Mouse (Mus musculus): ENCODE data around the gene Hcar1.

The Hcar1 gene

DNA sequence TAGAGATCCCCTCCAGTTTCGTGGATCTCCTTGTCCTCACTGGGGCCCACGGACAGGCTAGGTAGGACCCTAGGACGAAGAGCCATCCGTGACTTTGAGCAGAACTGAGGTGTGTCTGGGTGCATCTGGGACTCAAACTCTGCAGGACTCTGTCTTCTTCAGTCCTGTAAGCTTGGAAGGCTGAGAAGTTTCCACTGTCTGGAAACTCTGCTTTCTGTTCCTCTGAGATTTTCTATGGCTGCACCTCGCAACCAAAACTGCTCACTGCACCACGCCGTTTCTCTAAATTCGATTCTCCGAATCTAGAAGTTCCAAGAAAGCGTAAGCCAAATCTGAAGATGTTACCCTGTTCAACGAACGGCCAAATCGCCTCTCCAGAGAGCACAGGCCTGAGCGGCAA lies 15.9 kb downstream of the Hcar1 start:
- DNase-seq (ENCODE audit: low spot score) = no peak

GRCm38 (mm10) chr5:123862374-123863350 lies 17.2 kb downstream of the Hcar1 start:
- no peak for DNase-seq (ENCODE audit: low spot score)

- DNase-seq (ENCODE audit: low spot score) = no peak
Measured at GRCm38 (mm10) chr5:123858798-123859197, 21.0 kb downstream of the Hcar1 start.

DNA sequence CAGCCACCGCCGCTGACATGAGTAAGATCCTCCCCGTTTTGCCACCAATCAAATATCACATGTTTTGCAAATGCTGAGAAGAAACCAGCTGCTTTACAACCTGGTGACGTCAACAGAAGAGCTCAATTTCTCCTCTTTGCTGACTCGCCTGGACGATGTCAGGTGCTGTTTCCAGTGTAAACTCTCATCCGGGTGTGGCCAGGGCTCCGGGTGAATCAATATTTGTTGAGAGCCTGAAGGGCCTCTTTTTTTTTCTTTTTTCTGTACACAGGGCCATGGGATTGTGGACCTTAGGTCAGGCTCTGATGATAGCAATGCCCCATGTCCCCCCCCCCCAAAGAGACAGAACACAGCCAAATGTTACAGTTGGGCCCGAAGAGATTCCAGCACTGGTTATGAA lies 25.3 kb downstream of the Hcar1 start:
- DNase-seq (ENCODE audit: low spot score) = no peak

DNA sequence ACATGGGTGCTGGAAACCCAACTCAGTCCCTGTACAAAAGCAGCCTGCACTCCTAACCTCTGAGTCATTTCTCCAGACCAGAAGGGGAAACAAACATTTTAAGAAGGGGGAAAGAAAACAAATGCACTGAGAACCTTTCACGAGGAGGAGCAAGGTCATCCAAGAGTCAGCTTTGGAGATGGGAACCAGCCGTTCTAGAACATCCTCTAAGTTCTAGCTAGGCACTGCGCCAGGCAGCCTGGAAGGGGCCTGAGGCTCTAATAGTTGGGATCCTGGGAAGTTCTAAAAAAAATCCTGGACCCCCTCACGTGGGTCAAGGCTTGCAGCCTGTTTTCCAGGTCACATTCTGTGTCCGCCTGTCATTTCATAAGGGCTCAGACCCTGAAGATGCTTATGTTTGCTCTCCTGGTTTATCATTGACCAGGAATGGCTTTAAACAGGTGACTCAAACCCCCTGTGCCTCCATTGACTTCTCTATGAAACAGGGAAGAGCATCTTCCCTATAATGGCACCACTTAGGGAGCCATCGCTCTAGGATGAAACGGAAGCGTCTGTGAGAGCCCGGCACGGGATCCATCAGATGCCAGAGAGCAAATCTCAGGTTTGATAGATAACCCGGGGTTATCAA lies 25.8 kb downstream of the Hcar1 start:
- no peak for DNase-seq (ENCODE audit: low spot score)

DNA sequence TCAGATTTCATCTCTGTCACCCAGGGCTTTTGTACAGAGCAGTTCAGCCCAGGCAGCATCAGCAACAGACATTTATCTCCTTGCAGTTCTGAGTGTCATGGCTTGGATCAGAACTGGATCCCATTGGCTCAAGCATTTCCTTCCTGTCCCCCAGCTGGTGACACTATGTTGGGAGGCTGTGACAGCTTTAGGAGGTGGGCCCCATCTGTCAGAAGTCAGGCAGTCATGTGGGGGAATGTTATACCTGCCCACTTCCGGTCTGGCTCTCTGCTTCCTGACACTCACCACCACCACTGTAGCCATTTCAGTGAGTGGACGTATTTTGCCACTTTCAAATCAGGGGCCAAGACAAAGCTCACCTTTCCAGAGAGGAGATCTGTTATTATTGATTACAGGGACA lies 28.4 kb downstream of the Hcar1 start:
- no peak for DNase-seq (ENCODE audit: low spot score)

- DNase-seq (ENCODE audit: low spot score) = no peak
Measured at GRCm38 (mm10) chr5:123844316-123844715, 35.5 kb downstream of the Hcar1 start.

DNA sequence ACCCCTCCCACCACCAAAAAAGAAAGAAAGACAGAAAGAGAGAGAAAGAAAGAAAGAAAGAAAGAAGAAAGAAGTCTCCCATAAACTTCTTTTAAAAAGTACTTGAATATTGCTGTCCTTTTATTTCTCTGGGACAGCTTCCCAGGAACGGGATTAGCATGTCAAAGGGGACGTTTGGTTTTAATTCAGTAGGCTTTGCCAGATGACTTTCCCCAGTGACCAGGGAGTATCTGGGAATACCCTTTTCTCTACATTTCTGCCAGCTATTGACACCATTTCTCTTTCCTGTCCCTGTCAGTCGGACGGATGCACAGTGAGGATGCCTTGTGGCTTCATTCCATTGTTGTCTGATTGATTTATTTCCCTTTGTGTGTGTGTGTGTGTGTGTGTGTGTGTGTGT lies 36.0 kb downstream of the Hcar1 start:
- DNase-seq (ENCODE audit: low spot score) = no peak

DNA sequence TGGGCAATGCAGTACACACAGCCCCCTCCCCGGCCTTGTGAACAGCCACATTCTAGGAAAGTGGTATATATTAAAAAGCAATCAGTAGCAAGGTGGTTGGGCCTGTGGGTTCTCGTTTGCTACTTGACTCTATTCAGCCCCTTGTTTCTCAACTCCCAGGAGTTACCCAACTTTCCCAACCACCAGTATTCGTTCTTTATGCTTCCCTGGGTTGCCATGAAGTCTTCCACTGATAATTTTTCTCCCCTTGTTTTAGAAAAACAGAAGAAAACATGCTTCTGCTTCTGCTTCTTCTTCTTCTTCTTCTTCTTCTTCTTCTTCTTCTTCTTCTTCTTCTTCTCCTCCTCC lies 36.9 kb downstream of the Hcar1 start:
- no peak for DNase-seq (ENCODE audit: low spot score)

GRCm38 (mm10) chr5:123842221-123842934 lies 37.4 kb downstream of the Hcar1 start:
- no peak for DNase-seq (ENCODE audit: low spot score)

- DNase-seq (ENCODE audit: low spot score) = no peak
Measured at GRCm38 (mm10) chr5:123837371-123837770, 42.4 kb downstream of the Hcar1 start.

DNA sequence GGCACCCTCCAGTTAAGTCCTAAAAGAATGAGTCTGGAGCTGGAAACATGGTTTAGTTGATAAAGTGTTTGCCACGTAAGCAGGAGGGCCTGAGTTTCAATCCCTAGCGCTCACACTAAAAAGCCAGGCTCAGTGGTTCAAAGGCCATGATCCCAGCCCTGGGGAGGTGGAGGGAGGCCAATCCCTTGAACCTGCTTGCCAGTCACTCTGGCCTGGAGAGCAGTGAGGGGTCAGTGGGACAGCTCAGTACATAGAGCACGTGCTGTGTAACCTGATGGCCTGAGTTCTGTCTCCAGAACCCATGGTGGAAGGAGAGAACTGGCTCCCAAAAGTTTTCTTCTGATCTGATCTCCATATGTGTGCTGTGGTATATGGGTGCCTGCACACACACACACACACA lies 45.0 kb downstream of the Hcar1 start:
- no peak for DNase-seq (ENCODE audit: low spot score)

- no peak for DNase-seq (ENCODE audit: low spot score)
Measured at GRCm38 (mm10) chr5:123832309-123832708, 47.5 kb downstream of the Hcar1 start.

GRCm38 (mm10) chr5:123827659-123828091 lies 52.1 kb downstream of the Hcar1 start:
- no peak for DNase-seq (ENCODE audit: low spot score)
